Mouse (Mus musculus): ENCODE measurements around the gene Ubl3.

The Ubl3 gene

DNA sequence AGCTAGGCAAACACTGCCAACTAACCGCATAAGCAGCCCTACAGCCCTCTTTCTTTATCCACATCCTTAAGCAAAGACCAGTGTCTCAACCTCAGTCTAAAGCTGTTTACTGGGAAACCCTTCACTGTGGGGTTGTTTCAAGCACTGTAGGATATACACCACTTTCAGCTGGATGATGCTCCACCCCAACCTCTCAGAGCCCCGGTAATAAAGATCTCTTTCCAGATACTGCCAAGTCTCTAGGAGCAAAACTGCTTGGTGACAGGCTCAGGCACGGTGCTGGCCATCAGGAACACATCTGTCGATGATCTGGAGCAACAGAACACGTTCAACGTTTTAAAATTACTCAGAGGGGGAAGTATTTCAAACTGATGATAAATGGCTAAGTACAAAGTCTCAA lies 25.0 kb downstream of the Ubl3 start:
- no peak for DNase-seq (ENCODE audit: low read depth, low spot score)

DNA sequence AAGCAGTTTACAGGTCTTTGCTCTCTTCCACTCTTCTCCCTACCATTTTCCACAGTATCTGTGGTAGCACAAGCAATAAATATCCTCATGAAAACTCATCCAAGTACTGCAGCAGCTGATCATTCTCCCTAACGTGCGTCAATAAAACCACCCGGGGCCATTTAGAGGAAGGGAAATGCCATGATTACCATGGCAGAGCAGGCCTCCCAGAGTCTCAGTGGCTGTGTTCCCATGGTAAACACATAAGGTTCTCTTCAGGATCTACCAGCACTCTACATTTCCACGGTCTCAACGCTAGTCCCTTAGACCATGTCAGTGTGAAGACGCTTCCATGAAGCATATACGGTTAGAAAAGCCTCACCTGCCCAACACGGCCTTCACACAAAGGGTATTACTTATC lies 26.0 kb downstream of the Ubl3 start:
- no peak for DNase-seq (ENCODE audit: low read depth, low spot score)

DNA sequence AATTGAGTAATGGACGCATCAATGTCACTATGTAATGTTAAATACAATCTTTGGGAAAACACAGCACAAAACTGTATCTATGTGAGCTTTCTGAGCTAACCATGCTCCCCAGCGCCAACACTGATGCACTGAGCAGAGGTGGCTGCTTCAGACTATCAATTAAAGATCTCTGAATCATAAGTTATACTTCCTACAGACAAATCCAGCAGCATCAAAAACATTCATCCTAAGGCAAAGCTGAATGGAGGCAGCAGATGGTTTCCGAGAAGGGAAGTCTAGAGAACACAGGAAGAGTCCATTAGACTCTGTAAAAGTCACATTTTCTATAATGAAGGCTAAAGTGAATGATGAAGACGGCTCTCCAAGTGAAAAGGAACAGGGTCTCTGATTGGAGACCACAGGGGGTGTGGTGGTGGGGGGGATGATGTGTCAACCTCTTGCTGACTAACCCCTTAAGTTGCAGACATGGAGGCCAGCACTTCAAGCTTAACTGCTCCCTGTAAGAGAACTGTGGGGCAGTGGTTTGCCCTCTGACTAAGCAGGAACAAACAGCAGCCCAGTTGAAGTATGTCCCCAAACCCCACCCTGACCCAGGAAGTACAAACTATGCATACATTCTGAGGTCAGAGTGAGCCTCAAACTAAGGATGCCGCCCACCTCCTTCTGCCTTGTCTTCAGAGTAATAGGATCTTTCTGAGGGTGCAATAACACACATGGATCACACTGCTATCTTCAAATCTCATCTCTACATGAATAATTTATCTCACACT lies 29.2 kb downstream of the Ubl3 start:
- no peak for DNase-seq (ENCODE audit: low read depth, low spot score)

DNA sequence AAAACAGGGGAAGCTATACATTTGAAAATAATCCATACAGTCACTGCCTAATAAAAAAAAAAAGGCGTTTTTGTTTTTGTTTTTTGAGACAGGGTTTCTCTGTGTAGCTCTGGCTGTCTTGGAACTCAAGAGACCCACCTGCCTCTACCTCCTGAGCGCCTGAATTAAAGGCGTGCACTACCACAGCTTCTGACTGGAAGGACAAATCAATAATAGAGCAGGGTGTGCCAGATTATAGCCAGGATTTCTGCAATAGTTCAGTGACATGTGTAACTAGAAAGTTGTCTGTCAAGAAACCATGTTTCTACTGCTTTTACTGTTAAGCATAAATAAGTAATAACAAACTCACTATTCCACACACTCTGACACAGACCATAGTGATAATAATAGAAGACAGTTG lies 30.2 kb downstream of the Ubl3 start:
- DNase-seq (ENCODE audit: low read depth, low spot score): no peak

DNA sequence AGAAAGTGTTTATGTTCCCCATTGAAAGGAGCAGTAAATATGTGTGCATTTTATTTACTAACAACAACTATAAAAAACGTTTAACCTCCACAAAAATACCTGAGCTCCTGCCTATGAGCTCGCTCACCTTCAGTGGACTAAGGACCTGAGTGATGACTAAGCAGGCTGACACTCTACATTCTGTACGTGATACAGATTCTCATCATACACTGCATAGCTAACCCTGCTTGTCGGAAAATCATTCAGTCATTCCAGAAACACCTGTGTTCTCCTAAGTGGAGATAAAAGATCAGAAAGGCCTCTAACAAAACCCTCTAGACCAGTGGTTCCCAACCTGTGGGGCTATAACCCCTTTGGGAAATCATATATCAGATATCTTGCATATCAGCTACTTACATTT lies 35.1 kb downstream of the Ubl3 start:
- no peak for DNase-seq (ENCODE audit: low read depth, low spot score)

DNA sequence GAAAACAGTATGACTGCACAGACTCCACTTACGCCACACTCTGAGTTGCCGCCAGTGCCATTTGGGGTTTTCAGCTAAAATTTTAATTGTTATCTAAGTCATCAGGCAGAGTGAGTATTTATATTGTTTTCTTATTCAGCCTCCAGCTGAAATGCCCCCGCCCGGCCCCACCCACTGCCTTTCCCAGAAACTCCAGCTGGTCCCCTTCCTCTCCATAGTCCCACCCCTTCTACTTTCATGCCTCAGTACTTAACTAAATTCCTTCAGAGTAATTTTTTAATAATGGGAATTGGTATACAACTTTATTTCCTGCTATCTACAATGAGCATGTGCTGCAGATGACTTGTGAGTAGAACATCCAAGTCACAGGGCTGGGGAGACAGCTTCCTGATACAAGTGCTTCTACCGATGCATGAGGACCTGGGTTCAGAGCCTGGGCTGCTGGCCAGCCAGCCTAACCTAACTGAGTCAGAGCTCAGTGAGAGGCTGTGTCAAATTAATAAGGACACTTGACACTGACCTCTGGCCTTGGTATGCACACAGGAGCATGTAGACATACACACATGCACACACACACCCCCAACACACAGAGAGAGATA lies 40.4 kb downstream of the Ubl3 start:
- no peak for DNase-seq (ENCODE audit: low read depth, low spot score)

DNA sequence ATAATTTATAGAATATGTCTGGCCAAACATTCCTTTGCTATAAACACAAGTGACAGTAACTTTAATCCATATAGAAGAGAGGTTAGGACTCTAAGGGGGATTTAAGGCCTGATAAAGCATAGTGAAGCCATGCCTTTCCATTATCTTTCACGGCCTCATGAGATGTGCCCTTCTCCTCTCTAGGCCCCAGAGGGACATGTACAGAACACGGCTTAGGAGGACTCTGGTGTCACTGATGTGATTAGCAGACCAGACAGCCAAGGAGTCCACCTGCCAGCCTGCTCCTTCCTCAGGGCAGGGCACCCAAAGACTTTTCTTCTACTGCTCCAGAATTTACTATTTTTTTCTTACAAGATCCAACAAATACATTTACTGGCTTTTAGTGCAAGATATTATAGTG lies 42.3 kb downstream of the Ubl3 start:
- no peak for DNase-seq (ENCODE audit: low read depth, low spot score)

DNA sequence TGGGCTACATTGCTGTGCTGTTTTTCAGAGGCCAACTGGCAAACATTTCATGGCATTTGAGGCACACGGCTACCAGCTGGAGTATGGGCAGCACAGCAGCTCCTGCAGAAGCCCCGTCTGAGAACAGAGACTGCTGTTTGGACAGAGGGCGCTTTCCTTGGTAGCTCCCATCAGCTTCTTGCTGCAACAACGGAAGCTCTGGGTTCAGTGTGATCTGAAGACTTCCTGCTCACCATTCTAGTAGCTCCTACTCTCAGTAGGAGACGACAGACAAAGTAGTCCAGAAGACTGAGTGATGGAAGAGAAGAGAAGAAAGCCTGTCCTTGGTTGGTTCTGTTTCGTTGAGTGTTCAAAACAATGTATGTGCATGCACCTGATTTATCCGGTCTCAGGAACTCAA lies 42.9 kb downstream of the Ubl3 start:
- no peak for DNase-seq (ENCODE audit: low read depth, low spot score)

DNA sequence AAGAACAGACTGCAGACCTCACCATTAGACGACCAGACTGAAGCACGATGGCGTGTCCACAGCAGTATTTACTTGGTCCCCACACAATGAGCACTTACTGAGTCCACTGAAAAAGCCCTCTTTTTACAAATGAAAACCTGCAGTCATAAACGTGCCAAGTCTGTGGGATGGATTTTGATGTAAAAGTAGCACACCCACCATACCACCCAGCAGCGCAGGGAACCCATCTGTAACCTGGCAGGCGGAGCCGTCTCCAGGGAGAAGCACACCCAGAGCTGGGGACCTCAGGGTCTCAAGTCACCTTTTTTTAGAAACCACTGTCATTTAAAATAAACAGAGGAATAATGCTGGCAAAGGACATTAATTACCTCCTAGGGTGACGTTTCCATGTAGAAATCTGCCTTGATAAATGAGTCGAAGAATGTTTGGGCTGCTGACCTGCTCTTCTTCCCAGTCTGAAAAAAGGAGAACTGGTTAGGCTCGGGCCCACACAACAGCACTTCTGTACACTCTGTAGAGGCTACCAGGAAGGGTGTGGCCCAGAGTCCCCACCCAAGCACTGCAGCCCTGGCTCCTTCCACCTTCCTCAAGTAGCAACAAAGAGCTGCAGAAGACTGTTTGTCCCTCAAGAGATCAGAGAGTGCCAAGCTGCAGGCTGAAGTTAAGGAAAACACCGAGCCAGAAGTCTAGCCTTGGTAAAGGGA lies 43.5 kb downstream of the Ubl3 start:
- DNase-seq (ENCODE audit: low read depth, low spot score): no peak

DNA sequence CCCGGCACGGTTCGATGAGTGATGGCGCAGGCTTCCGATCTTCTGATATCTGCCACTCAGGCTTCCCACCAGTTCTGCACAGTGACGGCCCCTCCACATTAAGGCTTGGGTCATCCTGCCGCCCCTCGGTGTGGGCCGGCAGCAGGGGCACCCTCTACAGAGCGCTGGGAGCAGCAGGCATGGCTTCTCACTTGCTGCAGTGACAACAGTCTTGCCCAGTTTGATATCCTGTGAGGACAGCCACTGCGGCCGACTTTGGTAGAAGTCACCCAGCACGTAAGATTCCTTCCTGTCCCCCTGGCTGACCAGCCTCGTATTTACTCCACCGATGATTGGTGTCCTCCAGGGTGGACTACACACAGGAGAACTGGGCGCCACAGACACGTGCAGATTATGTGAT lies 47.2 kb downstream of the Ubl3 start:
- no peak for DNase-seq (ENCODE audit: low read depth, low spot score)

DNA sequence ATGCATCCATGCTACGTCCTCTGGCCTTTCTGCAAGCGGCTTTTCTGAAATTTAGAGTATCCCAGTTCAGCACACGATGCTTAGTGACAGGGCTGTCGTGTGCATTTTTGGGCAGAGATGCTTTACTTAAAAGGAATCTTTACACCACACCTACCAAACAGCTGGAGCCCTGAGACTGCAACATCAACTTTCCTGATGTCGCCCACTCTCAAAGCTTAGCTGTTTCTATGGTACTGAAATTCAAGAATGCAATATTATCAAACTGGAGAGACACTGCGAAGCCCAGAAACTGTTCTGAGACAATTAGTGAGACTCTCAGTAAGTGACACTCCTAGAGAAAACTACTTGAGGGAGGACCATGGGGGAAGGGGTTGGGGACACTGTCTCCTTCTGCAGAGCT lies 50.4 kb downstream of the Ubl3 start:
- no peak for DNase-seq (ENCODE audit: low read depth, low spot score)

DNA sequence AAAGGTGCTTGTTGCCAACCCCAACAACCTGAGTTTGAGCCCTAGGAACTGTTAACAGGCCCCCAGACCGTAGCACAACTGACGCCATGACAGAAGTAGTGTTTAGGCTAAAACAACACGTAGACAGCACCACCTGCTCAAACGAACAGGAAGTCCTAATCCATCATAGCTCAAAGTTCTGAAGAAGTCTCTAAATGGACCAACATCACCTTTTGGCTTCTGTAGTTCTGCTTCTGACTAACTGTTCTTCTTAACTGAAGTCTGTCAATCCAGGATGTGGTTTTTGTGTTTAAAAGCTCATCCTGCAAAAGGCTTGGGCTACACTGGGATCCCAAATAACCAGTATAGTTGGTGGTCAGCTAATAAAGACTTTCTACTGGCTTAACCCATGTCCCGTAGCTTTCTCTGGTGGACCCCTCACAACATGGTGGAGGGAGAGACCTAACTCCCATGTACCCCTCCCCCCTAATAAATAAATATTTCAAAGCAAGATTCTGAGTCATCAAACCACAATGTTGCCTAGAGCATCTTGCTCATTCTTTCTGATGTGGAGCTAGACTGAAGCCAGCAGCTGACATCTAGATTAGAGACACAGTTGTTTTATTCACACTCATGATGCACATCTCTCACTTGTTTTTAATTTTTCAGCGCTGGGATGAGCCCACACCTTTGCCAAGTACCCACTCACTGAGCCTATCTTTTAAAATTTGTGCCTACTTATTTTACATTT lies 51.2 kb downstream of the Ubl3 start:
- DNase-seq (ENCODE audit: low read depth, low spot score): no peak

DNA sequence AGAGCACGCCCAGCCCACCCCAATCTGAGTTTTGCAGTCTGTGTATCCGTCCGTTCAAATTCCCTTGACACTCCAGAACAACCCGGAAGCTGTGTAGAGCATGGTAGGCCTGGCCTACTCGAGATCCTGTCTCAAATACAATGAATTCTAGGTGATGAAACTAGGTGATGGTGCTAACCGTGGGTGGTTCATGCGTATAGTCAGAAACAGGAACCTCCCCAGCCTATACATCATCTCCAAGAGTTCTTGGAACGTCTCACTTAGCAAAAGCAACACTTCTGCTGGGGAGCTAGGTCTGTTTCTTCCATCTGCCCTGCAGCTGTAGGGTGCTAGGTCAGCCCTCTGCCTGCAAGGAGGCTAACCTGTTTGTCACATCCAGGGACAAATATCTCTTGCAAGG lies 52.1 kb downstream of the Ubl3 start:
- DNase-seq (ENCODE audit: low read depth, low spot score): no peak

DNA sequence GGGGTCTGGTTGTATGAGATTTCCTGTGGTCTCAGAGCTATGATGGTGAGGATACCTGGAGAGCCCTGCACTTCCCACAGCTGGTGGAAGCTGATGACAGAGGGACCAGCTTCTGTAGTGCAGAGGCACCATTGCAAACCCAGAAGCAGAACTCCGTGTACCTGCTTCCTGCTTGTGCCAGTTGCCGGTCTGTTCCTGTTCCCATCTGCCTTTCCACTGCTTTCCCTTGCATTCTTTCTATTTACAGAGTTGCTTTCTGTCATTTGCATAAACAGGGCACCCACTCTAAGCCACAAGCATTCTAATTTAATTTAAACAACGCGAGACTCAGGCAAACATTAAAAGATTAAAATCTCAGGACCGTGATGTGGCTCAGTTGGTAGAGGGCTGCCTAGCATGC lies 53.0 kb downstream of the Ubl3 start:
- no peak for DNase-seq (ENCODE audit: low read depth, low spot score)

DNA sequence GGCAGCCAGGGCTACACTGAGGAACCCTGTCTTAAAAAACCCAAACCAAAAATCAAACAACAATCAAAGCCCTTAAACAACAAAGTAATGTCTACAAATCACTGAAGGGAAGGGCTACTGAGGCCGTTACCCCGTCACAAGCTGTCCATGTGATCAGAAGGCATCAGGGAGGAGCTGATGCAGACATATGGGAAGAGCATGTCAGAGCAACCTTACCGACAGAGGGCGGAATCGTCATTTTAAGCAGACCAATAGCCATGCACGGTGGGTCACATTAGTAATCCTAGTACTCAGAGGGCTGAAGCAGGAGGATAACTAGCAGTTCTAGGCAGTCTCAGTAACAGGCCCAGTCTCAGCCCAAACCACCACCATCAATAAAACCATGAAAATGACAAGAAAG lies 56.6 kb downstream of the Ubl3 start:
- DNase-seq (ENCODE audit: low read depth, low spot score): no peak

DNA sequence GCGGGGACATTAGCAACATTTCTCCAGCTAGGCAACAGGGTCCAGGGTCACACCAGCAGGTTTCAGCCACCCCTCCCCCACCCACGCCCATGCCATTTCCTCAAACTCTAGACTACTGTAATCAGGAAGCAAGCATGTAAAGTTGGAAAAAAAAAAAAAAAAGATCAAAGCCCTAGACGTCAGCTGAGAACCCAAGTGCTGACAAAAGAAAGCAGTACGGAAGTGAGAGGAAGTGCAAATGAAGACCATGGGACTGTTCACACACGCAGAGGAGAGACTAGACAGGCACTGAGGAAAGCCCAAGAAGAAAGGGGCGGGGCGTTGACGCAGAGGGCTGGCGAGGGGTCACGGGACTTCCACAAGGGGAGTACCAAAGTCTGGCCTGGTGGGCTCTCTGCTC lies 57.4 kb downstream of the Ubl3 start:
- DNase-seq (ENCODE audit: low read depth, low spot score): no peak

DNA sequence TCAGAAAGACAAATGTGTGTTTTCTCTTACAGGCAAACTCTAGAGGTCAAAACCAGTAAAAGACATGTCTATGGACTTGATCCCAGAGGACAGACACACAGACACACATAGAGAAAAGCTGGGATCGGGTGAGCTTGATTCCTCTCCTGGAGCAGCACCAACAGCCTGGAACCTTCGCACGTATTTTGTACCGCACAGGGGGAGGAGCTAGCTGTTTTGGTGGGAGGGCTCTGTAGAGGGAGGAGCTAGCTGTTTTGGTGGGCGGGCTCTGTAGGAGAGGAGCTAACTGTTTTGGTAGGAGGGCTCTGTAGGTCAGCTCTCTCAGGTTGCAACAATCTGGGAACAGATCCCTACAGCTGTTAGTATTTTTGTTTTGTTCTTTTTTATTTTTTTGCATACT lies 58.3 kb downstream of the Ubl3 start:
- no peak for DNase-seq (ENCODE audit: low read depth, low spot score)

DNA sequence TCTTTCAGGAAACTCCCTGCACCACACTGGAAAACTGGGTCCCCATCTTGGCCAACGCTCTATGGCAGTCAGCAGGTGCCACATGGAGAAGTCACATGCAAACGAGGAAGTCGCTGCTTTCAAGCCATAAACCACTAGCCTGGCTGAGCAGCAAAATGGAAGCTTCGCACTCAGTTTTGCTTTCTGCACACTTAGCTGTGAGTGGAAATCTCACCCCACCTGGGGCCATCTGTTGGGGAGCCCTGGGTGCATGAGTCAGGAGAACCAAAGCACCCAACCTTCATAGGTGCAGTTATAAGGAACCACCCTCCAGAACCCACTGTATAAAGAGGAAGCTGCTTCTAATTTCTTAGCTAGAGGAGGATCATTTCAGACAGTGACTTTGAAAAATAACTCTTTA lies 59.6 kb downstream of the Ubl3 start:
- DNase-seq (ENCODE audit: low read depth, low spot score): no peak

DNA sequence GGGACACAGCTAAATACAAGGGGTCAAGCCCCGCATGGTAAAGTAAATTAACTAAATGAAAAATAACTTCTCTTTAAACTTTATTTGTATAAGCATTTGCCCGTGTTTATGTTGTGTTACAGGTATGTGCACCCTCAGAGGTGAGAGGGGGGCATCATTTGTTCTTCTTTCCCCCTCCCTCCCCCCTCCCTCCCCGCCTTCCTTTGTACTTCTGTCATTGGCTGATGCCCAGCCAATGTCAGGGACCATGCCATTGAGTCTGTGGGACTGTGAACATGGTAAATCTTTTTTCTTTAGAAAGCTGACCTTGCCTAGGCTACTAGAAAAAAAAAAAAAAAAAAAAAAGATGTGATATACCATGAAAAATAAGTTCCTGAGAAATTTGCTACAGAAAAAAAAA lies 62.2 kb downstream of the Ubl3 start:
- no peak for DNase-seq (ENCODE audit: low read depth, low spot score)

DNA sequence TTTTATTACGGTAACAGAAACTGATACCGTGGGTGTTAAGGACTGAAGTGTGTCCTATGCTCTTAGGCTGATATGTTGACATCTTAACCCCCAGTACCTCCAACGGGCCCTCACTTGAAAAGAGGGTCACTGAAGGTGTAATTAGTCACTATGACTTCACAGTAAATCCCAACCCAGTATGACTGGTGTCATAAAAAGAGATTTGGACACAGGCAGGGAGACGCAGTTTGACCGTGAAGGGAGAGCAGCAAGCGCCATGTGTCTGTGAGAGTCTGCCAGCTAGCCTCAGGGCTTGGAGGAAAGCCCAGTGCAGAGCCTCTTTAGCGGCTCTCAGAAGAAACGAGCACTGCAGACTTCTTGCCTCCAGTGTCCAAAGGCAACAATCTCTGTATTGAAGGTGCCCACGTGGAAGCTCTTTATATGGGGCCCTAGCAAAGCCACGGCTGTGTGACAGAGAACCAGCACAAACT lies 62.8 kb downstream of the Ubl3 start:
- DNase-seq (ENCODE audit: low read depth, low spot score): peak; percentile 11

DNA sequence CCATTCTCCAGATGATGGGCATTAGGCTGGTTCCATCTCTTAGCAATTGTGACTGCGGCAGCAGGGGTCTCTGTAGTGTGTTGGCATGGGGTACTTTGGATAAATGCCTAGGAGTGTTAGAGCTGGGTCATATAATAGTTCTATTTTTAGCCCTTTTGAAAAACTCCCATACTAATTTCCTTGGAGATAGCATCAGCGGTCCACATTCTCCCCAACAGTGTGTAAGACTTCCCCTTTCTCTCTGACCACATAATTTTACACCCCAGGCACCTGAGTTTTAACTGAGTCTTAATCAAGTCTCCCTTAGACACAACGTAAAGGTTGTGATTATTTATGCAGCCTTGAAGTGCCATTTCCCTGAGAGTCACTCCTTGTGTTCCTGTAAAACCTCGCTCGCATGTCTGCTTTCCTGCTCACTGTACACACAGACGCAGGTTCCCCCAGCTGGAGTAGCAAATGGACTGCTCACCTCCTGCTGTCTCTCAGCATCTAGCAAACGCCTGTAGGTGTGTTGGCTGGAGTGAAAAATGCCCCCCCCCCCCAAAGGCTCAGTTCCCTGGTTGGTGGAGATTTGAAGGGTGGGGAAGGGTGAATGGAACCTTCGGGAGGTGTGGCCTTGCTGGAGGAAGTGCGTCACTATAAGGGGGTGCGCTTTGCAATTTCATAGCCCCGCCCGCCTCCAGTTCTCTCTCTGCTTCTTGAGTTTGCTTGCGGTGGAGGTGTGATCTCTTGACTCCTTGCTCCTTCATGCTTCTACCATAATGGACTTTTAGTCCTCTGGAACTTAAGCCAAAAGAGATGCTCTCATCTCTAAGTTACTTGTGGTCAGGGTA lies 63.5 kb downstream of the Ubl3 start:
- DNase-seq (ENCODE audit: low read depth, low spot score): no peak

Measured in retina, adult 2 months (tissue).